Mouse (Mus musculus) olfactory bulb, adult 2 months (tissue): ENCODE results near the gene Tmem212.

Experiments used
- CTCF ChIP-seq: fragments of 200-500 bp; IDR thresholded peaks from 2 replicates; pipeline ENCODE4 v1.5.1; 2012; ENCODE audit warnings: low read depth, mild to moderate bottlenecking, low read length, moderate library complexity; ENCODE audit not compliant: insufficient read depth
- POLR2A ChIP-seq: fragments of 200-500 bp; IDR thresholded peaks from 2 replicates; pipeline ENCODE4 v1.6.1; 2012; ENCODE audit warnings: mild to moderate bottlenecking, low read depth, low read length, moderate library complexity; ENCODE audit not compliant: insufficient read depth

- TF ChIP-seq POLR2A, result no peak
- no peak for TF ChIP-seq CTCF
These were observed 60.4 kb downstream of the Tmem212 start for GRCm38 (mm10) chr3:27835786-27836185.
